Mouse (Mus musculus) testis, postnatal 14 days (tissue): ENCODE measurements around the gene Tnrc6c.

Experiments
- DNase-seq: peaks from one replicate; pipeline ENCODE4 v3.0.0; 2021; ENCODE audit warnings: low spot score

The Tnrc6c gene

DNA sequence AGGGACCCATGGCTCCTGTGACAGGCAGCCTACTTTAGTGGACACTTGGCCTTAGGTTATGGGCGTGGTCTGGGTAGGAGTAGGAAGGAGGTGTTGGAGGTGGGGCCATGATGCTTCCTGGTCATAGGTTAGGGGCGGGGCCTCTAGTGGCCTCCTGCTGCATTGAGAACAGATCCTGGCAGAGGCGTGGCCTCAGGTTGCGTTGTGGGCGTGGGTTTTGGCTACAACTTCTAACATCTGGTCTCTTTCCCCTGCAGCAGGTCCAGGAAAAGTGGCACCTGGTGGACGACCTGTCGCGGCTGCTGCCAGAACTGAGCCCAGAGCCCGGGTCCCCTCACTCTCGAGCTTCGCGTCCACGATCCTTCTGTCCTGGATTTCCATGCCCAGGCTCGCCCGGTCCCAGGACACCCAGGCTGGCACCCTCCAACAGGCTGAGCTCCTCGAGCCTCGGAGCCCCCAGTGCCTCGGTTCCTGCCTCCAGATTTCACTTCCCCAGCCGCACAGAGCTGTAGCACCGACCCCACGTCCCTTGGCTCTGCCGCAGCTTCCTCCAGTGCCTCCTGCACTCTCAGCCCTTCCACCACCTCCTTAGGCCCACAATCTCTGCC, 138.3 kb downstream of the Tnrc6c start:
- peak; percentile 62 for DNase-seq

GRCm38 (mm10) chr11:117794035-117794551, 140.0 kb downstream of the Tnrc6c start:
- DNase-seq = no peak

GRCm38 (mm10) chr11:117796954-117797353, 142.9 kb downstream of the Tnrc6c start:
- DNase-seq = no peak

- DNase-seq = no peak
Measured at GRCm38 (mm10) chr11:117797511-117798159, 143.5 kb downstream of the Tnrc6c start, which contains the start of gene 6030468B19Rik. 6030468B19Rik (plus strand) TSS chr11:117797660.

DNA sequence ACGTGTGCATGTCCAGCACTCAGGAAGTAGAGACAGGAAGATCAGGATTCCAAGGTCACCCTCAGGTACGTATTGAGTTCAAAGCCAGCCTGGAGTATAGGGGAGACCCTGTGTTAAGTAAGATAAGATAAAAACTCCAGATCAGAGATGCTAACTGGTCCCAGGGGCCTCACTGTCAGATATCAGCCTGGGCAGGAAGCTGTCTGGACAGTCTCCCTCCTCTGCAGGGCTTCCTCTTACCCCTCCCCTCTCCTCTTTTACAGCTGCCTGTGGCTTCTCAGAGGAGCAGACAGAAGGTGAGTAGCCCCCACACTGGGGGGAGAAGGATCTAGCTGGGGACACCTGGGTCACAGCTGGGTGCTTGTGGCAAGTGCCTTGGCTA, 144.1 kb downstream of the Tnrc6c start:
- DNase-seq = no peak

DNA sequence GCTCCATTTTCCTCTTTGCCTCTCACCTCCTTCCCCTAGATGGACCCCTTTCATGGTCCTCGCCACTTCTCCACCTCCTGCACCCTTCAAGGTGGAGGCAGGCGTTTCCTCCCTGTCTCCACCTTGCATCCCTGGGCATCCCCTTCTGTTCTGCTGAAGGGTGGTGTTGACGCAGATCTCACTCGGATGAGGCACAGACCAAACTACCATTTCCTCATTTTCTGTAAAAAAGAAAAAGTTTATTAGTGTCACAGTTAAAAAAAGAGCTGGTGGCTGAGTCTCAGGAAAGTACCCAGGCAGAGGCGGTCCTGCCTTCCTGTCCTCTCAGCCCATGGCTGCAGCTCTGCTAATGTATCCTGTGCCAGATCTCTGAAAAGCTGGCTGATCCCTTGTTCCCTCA, 145.1 kb downstream of the Tnrc6c start:
- DNase-seq = no peak

- DNase-seq = no peak
Measured at GRCm38 (mm10) chr11:117800038-117800437, 145.9 kb downstream of the Tnrc6c start.

GRCm38 (mm10) chr11:117801650-117802049, 147.6 kb downstream of the Tnrc6c start:
- DNase-seq = no peak

GRCm38 (mm10) chr11:117803166-117803688, 149.1 kb downstream of the Tnrc6c start:
- no peak for DNase-seq

- no peak for DNase-seq
Measured at GRCm38 (mm10) chr11:117806781-117807180, 152.7 kb downstream of the Tnrc6c start.

- peak; percentile 62 for DNase-seq
Measured at GRCm38 (mm10) chr11:117809407-117810311, 155.6 kb downstream of the Tnrc6c start, which contains the start of the genes Gm20708 and Syngr2. Gm20708 (plus strand) TSS chr11:117809668. Syngr2 (plus strand) TSS chr11:117809668.

- DNase-seq = peak; percentile 81
Measured at GRCm38 (mm10) chr11:117810401-117811046, 156.4 kb downstream of the Tnrc6c start.
